Comparison of ENCODE assay signal across 25 mouse cellular contexts in genomic region chr7:116735676-116736075, GRCm38 (mm10).
DNase-seq lines count a peak whose midpoint lies in the region; ATAC-seq and TF ChIP-seq lines count a peak whose summit lies in the region.
"Had no signal": no experiment of that assay in that cellular context is flagged by ENCODE, and none has a peak within 500 bp of the region (broad histone marks: within the 10 kb centered on the region; RNA-seq: fewer than 3 reads in every experiment).

No protein-coding gene starts in this region.

- peaks cover 9% of the 10 kb centered on the region; the same call in 1 of the 2 replicates for H3K4me1 ChIP-seq in hindbrain, embryonic 13.5 days (replicated peaks)
- no peaks in the 10 kb centered on the region for H3K4me1 ChIP-seq in hindbrain, embryonic 11.5 days (replicated peaks; ENCODE audit: control insufficient read depth, insufficient read depth, low read length)
- no peaks in the 10 kb centered on the region for H3K4me1 ChIP-seq in midbrain, postnatal 0 days (ENCODE audit: insufficient read depth, low read length)
- H3K4me1 ChIP-seq in midbrain, embryonic 10.5 days: no peaks in the 10 kb centered on the region
- peaks cover 5% of the 10 kb centered on the region for H3K4me1 ChIP-seq in forebrain, embryonic 16.5 days (replicated peaks; ENCODE audit: control insufficient read depth, insufficient read depth, low read length)
- H3K4me1 ChIP-seq in heart, embryonic 12.5 days (replicated peaks): no peaks in the 10 kb centered on the region
- H3K4me1 ChIP-seq: embryonic facial prominence, embryonic 12.5 days; heart, embryonic 10.5 days; heart, embryonic 15.5 days; hindbrain, embryonic 10.5 days; intestine, embryonic 15.5 days had no signal

- no peak overlapping the region for H3K4me3 ChIP-seq in hindbrain, embryonic 13.5 days
- H3K4me3 ChIP-seq in hindbrain, embryonic 11.5 days (ENCODE audit: low read depth, low read length): no peak overlapping the region
- H3K4me3 ChIP-seq in midbrain, postnatal 0 days (ENCODE audit: low read depth, low read length): no peak overlapping the region
- no peak overlapping the region for H3K4me3 ChIP-seq in midbrain, embryonic 10.5 days
- H3K4me3 ChIP-seq in forebrain, embryonic 16.5 days (replicated peaks; ENCODE audit: low read length): no peak overlapping the region
- no peak overlapping the region for H3K4me3 ChIP-seq in heart, embryonic 12.5 days
- H3K4me3 ChIP-seq: embryonic facial prominence, embryonic 12.5 days; heart, embryonic 10.5 days; heart, embryonic 15.5 days; hindbrain, embryonic 10.5 days; intestine, embryonic 15.5 days had no signal

- no peaks in the 10 kb centered on the region for H3K36me3 ChIP-seq in hindbrain, embryonic 13.5 days
- no peaks in the 10 kb centered on the region for H3K36me3 ChIP-seq in hindbrain, embryonic 11.5 days (ENCODE audit: control insufficient read depth, insufficient read depth, low read length)
- no peaks in the 10 kb centered on the region for H3K36me3 ChIP-seq in midbrain, postnatal 0 days (ENCODE audit: insufficient read depth, low read length)
- no peaks in the 10 kb centered on the region for H3K36me3 ChIP-seq in midbrain, embryonic 10.5 days
- H3K36me3 ChIP-seq in forebrain, embryonic 16.5 days (ENCODE audit: control insufficient read depth, insufficient read depth): no peaks in the 10 kb centered on the region
- no peaks in the 10 kb centered on the region for H3K36me3 ChIP-seq in heart, embryonic 12.5 days
- H3K36me3 ChIP-seq: embryonic facial prominence, embryonic 12.5 days; G1E; heart, embryonic 10.5 days; heart, embryonic 15.5 days; hindbrain, embryonic 10.5 days; intestine, embryonic 15.5 days had no signal

- H3K27ac ChIP-seq in hindbrain, embryonic 13.5 days: peak overlapping the region; percentile 24; the same call in 1 of the 2 replicates
- no peak overlapping the region for H3K27ac ChIP-seq in hindbrain, embryonic 11.5 days (ENCODE audit: low read depth, low read length)
- H3K27ac ChIP-seq in midbrain, postnatal 0 days (ENCODE audit: low read depth, low read length): no peak overlapping the region
- H3K27ac ChIP-seq in midbrain, embryonic 10.5 days (replicated peaks): no peak overlapping the region
- H3K27ac ChIP-seq in forebrain, embryonic 16.5 days (ENCODE audit: low read length): peak overlapping the region; percentile 83
- no peak overlapping the region for H3K27ac ChIP-seq in heart, embryonic 12.5 days (ENCODE audit: poor library complexity, severe bottlenecking)
- H3K27ac ChIP-seq: embryonic facial prominence, embryonic 12.5 days; heart, embryonic 10.5 days; heart, embryonic 15.5 days; hindbrain, embryonic 10.5 days; intestine, embryonic 15.5 days had no signal

- no peaks in the 10 kb centered on the region for H3K27me3 ChIP-seq in hindbrain, embryonic 13.5 days
- no peaks in the 10 kb centered on the region for H3K27me3 ChIP-seq in hindbrain, embryonic 11.5 days (ENCODE audit: control insufficient read depth, insufficient read depth, low read length)
- H3K27me3 ChIP-seq in midbrain, postnatal 0 days (ENCODE audit: insufficient read depth, low read length): no peaks in the 10 kb centered on the region
- no peaks in the 10 kb centered on the region for H3K27me3 ChIP-seq in midbrain, embryonic 10.5 days (ENCODE audit: low read depth, poor library complexity, severe bottlenecking)
- H3K27me3 ChIP-seq in forebrain, embryonic 16.5 days (replicated peaks; ENCODE audit: control insufficient read depth, insufficient read depth, low read length): no peaks in the 10 kb centered on the region
- no peaks in the 10 kb centered on the region for H3K27me3 ChIP-seq in heart, embryonic 12.5 days (replicated peaks)
- H3K27me3 ChIP-seq: embryonic facial prominence, embryonic 12.5 days; heart, embryonic 15.5 days; intestine, embryonic 15.5 days had no signal

- WGBS in hindbrain, embryonic 13.5 days: 67% methylated on average over 3 of the region's 3 CpGs
- WGBS in hindbrain, embryonic 11.5 days: 69% methylated on average over 3 of the region's 3 CpGs
- 82% methylated on average over 3 of the region's 3 CpGs for WGBS in midbrain, postnatal 0 days
- WGBS in midbrain, embryonic 10.5 days: 78% methylated on average over 3 of the region's 3 CpGs
- 46% methylated on average over 3 of the region's 3 CpGs for WGBS in forebrain, embryonic 16.5 days
- 80% methylated on average over 3 of the region's 3 CpGs for WGBS in heart, embryonic 12.5 days

- no peak overlapping the region for H3K4me2 ChIP-seq in hindbrain, embryonic 13.5 days
- no peak overlapping the region for H3K4me2 ChIP-seq in hindbrain, embryonic 11.5 days (replicated peaks; ENCODE audit: low read depth, low read length)
- H3K4me2 ChIP-seq in midbrain, postnatal 0 days (ENCODE audit: low read depth, low read length, poor library complexity, severe bottlenecking): no peak overlapping the region
- H3K4me2 ChIP-seq in forebrain, embryonic 16.5 days (ENCODE audit: low read length): no peak overlapping the region; the same call in 1 of the 2 replicates
- H3K4me2 ChIP-seq in heart, embryonic 12.5 days: no peak overlapping the region
- H3K4me2 ChIP-seq: embryonic facial prominence, embryonic 12.5 days; heart, embryonic 15.5 days; intestine, embryonic 15.5 days had no signal

- DNase-seq in cerebellum, postnatal 10 days: peak; percentile 64
- no peak for DNase-seq in cerebellum, adult 11 months
- DNase-seq in hindbrain, embryonic 11.5 days (ENCODE audit: low spot score): no peak
- DNase-seq in midbrain, postnatal 0 days (ENCODE audit: low spot score): peak; percentile 64
- no peak for DNase-seq in midbrain, embryonic 10.5 days (ENCODE audit: low spot score)
- DNase-seq: adrenal gland, adult 8-10 months; adrenal gland, postnatal 36 days; B cell, adult 2 months; cerebellum, adult 11-12 months; cerebellum, adult 9-10 months; embryo, embryonic 11 days; gastrocnemius, postnatal 36 days; heart, adult 18-20 months; heart, postnatal 14 days; kidney, adult 18-20 months had no signal

- H3K9me3 ChIP-seq in hindbrain, embryonic 13.5 days: no peaks in the 10 kb centered on the region
- H3K9me3 ChIP-seq in hindbrain, embryonic 11.5 days (ENCODE audit: control insufficient read depth, low read length): no peaks in the 10 kb centered on the region
- H3K9me3 ChIP-seq in midbrain, postnatal 0 days (ENCODE audit: low read length): no peaks in the 10 kb centered on the region
- no peaks in the 10 kb centered on the region for H3K9me3 ChIP-seq in midbrain, embryonic 10.5 days (replicated peaks)
- H3K9me3 ChIP-seq in forebrain, embryonic 16.5 days (ENCODE audit: control insufficient read depth, low read length): no peaks in the 10 kb centered on the region
- peaks cover 3% of the 10 kb centered on the region; the same call in 1 of the 2 replicates for H3K9me3 ChIP-seq in heart, embryonic 12.5 days (replicated peaks)
- H3K9me3 ChIP-seq: embryonic facial prominence, embryonic 12.5 days; heart, embryonic 15.5 days; hindbrain, embryonic 10.5 days; intestine, embryonic 15.5 days had no signal

- H3K9ac ChIP-seq in hindbrain, embryonic 13.5 days: no peak overlapping the region
- H3K9ac ChIP-seq in hindbrain, embryonic 11.5 days (ENCODE audit: low read depth, low read length): no peak overlapping the region
- no peak overlapping the region for H3K9ac ChIP-seq in midbrain, postnatal 0 days (replicated peaks; ENCODE audit: low read length, poor library complexity, severe bottlenecking)
- H3K9ac ChIP-seq in forebrain, embryonic 16.5 days (replicated peaks; ENCODE audit: low read depth, low read length): no peak overlapping the region
- no peak overlapping the region for H3K9ac ChIP-seq in heart, embryonic 12.5 days
- H3K9ac ChIP-seq: embryonic facial prominence, embryonic 12.5 days; heart, embryonic 15.5 days; intestine, embryonic 15.5 days had no signal

- ATAC-seq in hindbrain, embryonic 13.5 days (ENCODE audit: low FRiP score): no peak
- no peak for ATAC-seq in hindbrain, embryonic 11.5 days (ENCODE audit: low FRiP score)
- no peak for ATAC-seq in midbrain, postnatal 0 days (ENCODE audit: low FRiP score)
- ATAC-seq in forebrain, embryonic 16.5 days: peak; percentile 59
- no peak for ATAC-seq in heart, embryonic 12.5 days (ENCODE audit: insufficient number of reproducible peaks, low FRiP score)
- ATAC-seq: CD4-positive, CD25-positive, alpha-beta regulatory T cell, adult 4 months; intestine, embryonic 15.5 days had no signal

- TF ChIP-seq CTCF in midbrain, postnatal 0 days (IDR thresholded peaks at IDR 0.05): no peak

Comparison
In these comparisons a context has a peak if more than half of its experiments do, and no peak if none do; other contexts are left out.
1. DNase-seq: peak in cerebellum, postnatal 10 days (2 of 2) and midbrain, postnatal 0 days (single experiment); none in cerebellum, adult 11 months (single experiment), hindbrain, embryonic 11.5 days (single experiment) and midbrain, embryonic 10.5 days (single experiment).
2. H3K27ac ChIP-seq: peak in hindbrain, embryonic 13.5 days (single experiment) and forebrain, embryonic 16.5 days (single experiment); none in hindbrain, embryonic 11.5 days (single experiment), midbrain, postnatal 0 days (single experiment), midbrain, embryonic 10.5 days (single experiment) and heart, embryonic 12.5 days (single experiment).